In the genomic region with DNA sequence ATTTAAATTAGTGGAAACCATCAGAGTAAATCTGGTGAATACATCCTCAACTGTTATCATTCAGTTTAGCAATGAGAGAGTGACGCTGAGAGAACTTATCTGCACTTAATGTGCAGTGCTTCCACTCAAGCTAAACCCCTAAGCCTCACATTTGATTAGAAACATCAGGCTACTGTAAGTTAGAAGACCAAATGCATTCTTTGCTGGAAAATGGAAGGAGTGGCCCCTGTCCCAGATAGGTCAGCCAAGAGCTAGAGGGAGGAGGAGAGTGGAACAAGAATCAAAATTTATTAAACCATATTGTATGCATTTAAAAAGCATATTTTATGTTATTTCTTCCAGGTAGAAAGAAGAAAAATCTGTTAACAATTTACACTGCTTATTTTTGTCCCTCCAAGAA, we compare ENCODE assay signal across 28 mouse cellular contexts. TPM values are rescaled to one million over a fixed set of nuclear protein-coding genes. Genes with fewer than 3 reads are reported as not detected.
"Had no signal": no experiment of that assay in that cellular context is flagged by ENCODE, and none has a peak within 500 bp of the region (broad histone marks: within the 10 kb centered on the region; RNA-seq: fewer than 3 reads in every experiment).

No protein-coding gene starts in this region.

- H3K4me3 ChIP-seq: lung, embryonic 15.5 days; megakaryocyte, embryonic 14.5 days; midbrain, embryonic 13.5 days; midbrain, embryonic 15.5 days; neural tube, embryonic 12.5 days; stomach, embryonic 15.5 days had no signal

- DNase-seq: liver, postnatal 0 days; lung, adult 2 months; lung, postnatal 14 days; lung, postnatal 36 days; right cerebral cortex, adult 18-20 months; right cerebral cortex, postnatal 25 days; right cerebral cortex, postnatal 4 days; spleen, adult 18-20 months; thymus, adult 2 months; thymus, postnatal 25 days; thymus, postnatal 4 days had no signal

- ATAC-seq: liver, postnatal 0 days; lung, postnatal 0 days; midbrain, embryonic 13.5 days; midbrain, embryonic 15.5 days had no signal

- H3K27ac ChIP-seq: lung, embryonic 15.5 days; macrophage; midbrain, embryonic 13.5 days; midbrain, embryonic 15.5 days; neural tube, embryonic 12.5 days; stomach, embryonic 15.5 days; stomach, postnatal 0 days had no signal

- H3K4me2 ChIP-seq: lung, embryonic 15.5 days; midbrain, embryonic 11.5 days; midbrain, embryonic 13.5 days; midbrain, embryonic 15.5 days; neural tube, embryonic 12.5 days; stomach, embryonic 15.5 days had no signal

- H3K27me3 ChIP-seq: lung, embryonic 15.5 days; megakaryocyte, embryonic 14.5 days; midbrain, embryonic 13.5 days; midbrain, embryonic 15.5 days; neural tube, embryonic 12.5 days; stomach, embryonic 15.5 days had no signal

- H3K9me3 ChIP-seq: lung, embryonic 15.5 days; megakaryocyte, embryonic 14.5 days; midbrain, embryonic 13.5 days; midbrain, embryonic 15.5 days; neural tube, embryonic 12.5 days; stomach, embryonic 15.5 days had no signal

- H3K36me3 ChIP-seq: lung, embryonic 15.5 days; midbrain, embryonic 13.5 days; midbrain, embryonic 15.5 days; neural tube, embryonic 12.5 days; stomach, embryonic 15.5 days had no signal

- H3K9ac ChIP-seq: liver, postnatal 0 days; lung, embryonic 15.5 days; midbrain, embryonic 13.5 days; midbrain, embryonic 15.5 days; neural tube, embryonic 12.5 days; stomach, embryonic 15.5 days had no signal

- H3K4me1 ChIP-seq: lung, embryonic 15.5 days; megakaryocyte, embryonic 14.5 days; midbrain, embryonic 13.5 days; midbrain, embryonic 15.5 days; neural tube, embryonic 12.5 days; stomach, embryonic 15.5 days had no signal

RNA-seq across cellular contexts. Expression of a gene that starts 14.0 kb away (rescaled TPM):
- total RNA-seq: megakaryocyte progenitor cell, adult 5-6 weeks; midbrain, postnatal 0 days; monocyte, adult 5-6 weeks; neutrophil, adult 5-6 weeks had no signal
- polyA plus RNA-seq: liver, postnatal 0 days; lung, embryonic 15.5 days; lung, postnatal 0 days; macrophage; midbrain, embryonic 13.5 days; midbrain, embryonic 15.5 days; midbrain, postnatal 0 days; neural tube, embryonic 12.5 days; neural tube, embryonic 14.5 days; small intestine, adult 2 months; stomach, embryonic 15.5 days; stomach, postnatal 0 days; thymus, adult 2 months; urinary bladder, adult 2 months had no signal
